Mouse (Mus musculus) testis, adult 2 months (tissue): ENCODE results near the gene Rbms1. TPM values are rescaled to one million over a fixed set of nuclear protein-coding genes. Genes with fewer than 3 reads are reported as not detected.

Experiments used
- H3K27ac ChIP-seq: fragments of 200-500 bp; 2 replicates; pipeline ENCODE4 v1.5.1; 2012; ENCODE audit warnings: low read depth, low read length; ENCODE audit not compliant: control insufficient read depth, insufficient read depth
- H3K27me3 ChIP-seq: fragments of 200-500 bp; 2 replicates; pipeline ENCODE4 v1.6.1; 2012; ENCODE audit warnings: mild to moderate bottlenecking, low read length, moderate library complexity; ENCODE audit not compliant: control insufficient read depth, insufficient read depth
- H3K36me3 ChIP-seq: fragments of 200-500 bp; 2 replicates; pipeline ENCODE4 v1.6.1; 2012; ENCODE audit warnings: mild to moderate bottlenecking, low read length; ENCODE audit not compliant: control insufficient read depth, insufficient read depth
- H3K4me1 ChIP-seq: fragments of 200-500 bp; 2 replicates; pipeline ENCODE4 v1.6.1; 2012; ENCODE audit warnings: low read length; ENCODE audit not compliant: control insufficient read depth, insufficient read depth
- H3K4me3 ChIP-seq: fragments of 200-500 bp; 2 replicates; pipeline ENCODE4 v1.5.1; 2012; ENCODE audit warnings: low read depth, mild to moderate bottlenecking, low read length, moderate library complexity, mixed read lengths; ENCODE audit not compliant: control insufficient read depth
- CTCF ChIP-seq: fragments of 200-500 bp; IDR thresholded peaks from 2 replicates; pipeline ENCODE4 v1.5.1; 2012; ENCODE audit warnings: low read depth, mild to moderate bottlenecking, inconsistent platforms, low read length, moderate library complexity; ENCODE audit not compliant: control insufficient read depth, insufficient read depth, insufficient replicate concordance
- POLR2A ChIP-seq: fragments of 200-500 bp; IDR thresholded peaks from 2 replicates; pipeline ENCODE4 v1.6.1; 2012; ENCODE audit warnings: low read depth, mild to moderate bottlenecking, inconsistent platforms, low read length, moderate library complexity; ENCODE audit not compliant: control insufficient read depth
- polyA plus RNA-seq: library from polyadenylated mRNA; depleted of rRNA; stranded (reverse); fragments of >200 nt; gene quantifications from 2 replicates; pipeline ENCODE4 v1.2.3, GENCODE M21; 2012; rRNA removed

The Rbms1 gene
- polyA plus RNA-seq, 1 experiment: 284 TPM

DNA sequence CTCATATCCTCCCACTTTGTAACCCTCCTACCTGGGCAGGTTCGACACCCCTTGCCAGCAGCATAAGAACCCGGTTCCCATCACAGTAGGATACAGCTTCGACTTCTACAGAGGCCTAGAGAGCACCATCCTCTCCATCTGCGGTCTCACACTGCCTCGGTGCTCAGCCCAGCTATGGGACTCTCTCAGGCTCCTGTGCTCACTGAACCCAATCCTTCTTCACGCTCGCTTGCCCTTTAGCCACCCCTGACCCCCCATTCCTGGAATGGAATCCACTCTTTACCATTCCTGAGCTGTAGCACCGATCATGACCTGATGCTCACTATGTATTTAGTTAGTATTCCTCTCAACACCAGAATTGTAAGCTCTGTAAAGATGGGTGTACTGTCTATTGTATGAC is 257.6 kb downstream of the Rbms1 start:
- H3K4me1 ChIP-seq: no peaks in the 10 kb centered on the region
- no peaks in the 10 kb centered on the region for H3K27me3 ChIP-seq
- H3K36me3 ChIP-seq: no peaks in the 10 kb centered on the region
- H3K27ac ChIP-seq: no peak overlapping the region
- H3K4me3 ChIP-seq: no peak overlapping the region
- TF ChIP-seq POLR2A (no peak), CTCF (no peak)

DNA sequence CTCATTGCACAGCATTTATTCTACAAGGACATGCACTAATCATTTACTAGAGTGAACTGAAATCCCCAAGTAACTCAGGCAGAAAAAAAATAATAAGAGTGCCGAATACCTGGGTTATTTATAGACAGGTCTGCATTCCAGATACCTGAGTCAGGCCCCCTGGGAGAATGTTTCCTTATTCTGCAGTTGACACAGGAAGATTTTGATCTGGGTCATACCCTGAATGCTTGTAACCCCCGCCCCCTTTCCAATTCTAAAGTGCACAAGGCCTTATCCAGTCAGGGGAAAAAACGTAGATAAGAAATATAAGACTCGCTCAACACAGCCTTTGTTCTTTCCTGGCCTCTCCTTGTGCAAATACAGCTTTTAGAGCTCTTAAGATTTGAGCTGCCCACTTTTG is 259.7 kb downstream of the Rbms1 start:
- Histone ChIP-seq H3K27me3 (no peaks in the 10 kb centered on the region), H3K36me3 (no peaks in the 10 kb centered on the region), H3K27ac (no peak overlapping the region), H3K4me3 (no peak overlapping the region), H3K4me1 (no peaks in the 10 kb centered on the region)
- no peak for TF ChIP-seq POLR2A
- TF ChIP-seq CTCF: no peak

GRCm38 (mm10) chr2:60700956-60701355 is 262.0 kb downstream of the Rbms1 start:
- no peaks in the 10 kb centered on the region; the same call in 1 of the 2 replicates for H3K4me1 ChIP-seq
- no peaks in the 10 kb centered on the region for H3K36me3 ChIP-seq
- no peaks in the 10 kb centered on the region for H3K27me3 ChIP-seq
- H3K27ac ChIP-seq: no peak overlapping the region
- TF ChIP-seq POLR2A (no peak), CTCF (no peak)
- no peak overlapping the region for H3K4me3 ChIP-seq

Other genes with a start within 250 kb of the Rbms1 start
- gene Itgb6, start 240.5 kb downstream of the Rbms1 start, polyA plus RNA-seq: 0.02 TPM in 1 of 2 replicates, not detected in the other